Mouse (Mus musculus) lung, postnatal 0 days (tissue): ENCODE data around the gene Paqr7. TPM values are rescaled to one million over a fixed set of nuclear protein-coding genes. Genes with fewer than 3 reads are reported as not detected.
A peak's percentile ranks its signal among the peaks of the same experiment; 100 is the strongest.
"Not testable (repeated sequence)": the region's sequence is repeated elsewhere in the genome, so short reads cannot be mapped to it uniquely, and the experiment has no call there.

Experiments
- ATAC-seq: fragments of 200-750 bp; cut with Nextera tagmentation; 2 replicates; pipeline ENCODE4 v1.8.0; 2017; ENCODE audit warnings: moderate library complexity
- DNase-seq: peaks from one replicate; pipeline ENCODE4 v3.0.0-alpha.2; 2016; ENCODE audit warnings: low spot score
- H3K27ac ChIP-seq: fragments of 300-500 bp; sonication (generic); 2 replicates; pipeline ENCODE4 v1.5.1; 2014; ENCODE audit warnings: antibody characterized with exemption, mild to moderate bottlenecking, low read length, mixed read lengths
- H3K27me3 ChIP-seq: fragments of 300-500 bp; sonication (generic); replicated peaks from 2 replicates; pipeline ENCODE4 v1.6.1; 2014; ENCODE audit warnings: low read length, mixed read lengths; ENCODE audit not compliant: insufficient read depth
- H3K36me3 ChIP-seq: fragments of 300-500 bp; sonication (generic); 2 replicates; pipeline ENCODE4 v1.6.1; 2014; ENCODE audit warnings: low read length, mixed read lengths; ENCODE audit not compliant: insufficient read depth
- H3K4me1 ChIP-seq: fragments of 300-500 bp; sonication (generic); 2 replicates; pipeline ENCODE4 v1.6.1; 2014; ENCODE audit warnings: antibody characterized with exemption, low read depth, low read length, mixed read lengths; ENCODE audit not compliant: insufficient read depth
- H3K4me2 ChIP-seq: fragments of 300-500 bp; sonication (generic); replicated peaks from 2 replicates; pipeline ENCODE4 v1.6.1; 2014; ENCODE audit warnings: low read depth, mild to moderate bottlenecking, low read length, moderate library complexity, mixed read lengths
- H3K4me3 ChIP-seq: fragments of 300-500 bp; sonication (generic); 2 replicates; pipeline ENCODE4 v1.5.1; 2014; ENCODE audit warnings: low read depth, low read length
- H3K9ac ChIP-seq: fragments of 300-500 bp; sonication (generic); replicated peaks from 2 replicates; pipeline ENCODE4 v1.6.1; 2014; ENCODE audit warnings: low read depth, mild to moderate bottlenecking
- H3K9me3 ChIP-seq: fragments of 300-500 bp; sonication (generic); 2 replicates; pipeline ENCODE4 v1.6.1; 2016; ENCODE audit warnings: low read length, mixed read lengths
- CTCF ChIP-seq: IDR thresholded peaks from 2 replicates; pipeline ENCODE4 v1.5.1; 2016; ENCODE audit warnings: antibody characterized with exemption, mild to moderate bottlenecking
- EP300 ChIP-seq: IDR thresholded peaks from 2 replicates; pipeline ENCODE4 v1.6.1; 2016; ENCODE audit warnings: antibody characterized with exemption, mild to moderate bottlenecking, control low read depth
- WGBS: fragments of 180-500 bp; shearing (Covaris S2); extraction: QIAGEN DNeasy Blood & Tissue Kit; methylation state at CpG from one replicate; pipeline ENCODE4 v1.1.7; 2014; 5-methylcytosine and 5-hydroxymethylcytosine counted together
- polyA plus RNA-seq: library from polyadenylated mRNA; unstranded; fragments of >200 nt; fragmentation: Nextera tagmentation; extraction: Ambion mirVana; gene quantifications from 2 replicates; pipeline ENCODE4 v1.2.1, GENCODE M21; 2015

The Paqr7 gene
- polyA plus RNA-seq, 1 experiment from 2014 or later, result 27.5 TPM

DNA sequence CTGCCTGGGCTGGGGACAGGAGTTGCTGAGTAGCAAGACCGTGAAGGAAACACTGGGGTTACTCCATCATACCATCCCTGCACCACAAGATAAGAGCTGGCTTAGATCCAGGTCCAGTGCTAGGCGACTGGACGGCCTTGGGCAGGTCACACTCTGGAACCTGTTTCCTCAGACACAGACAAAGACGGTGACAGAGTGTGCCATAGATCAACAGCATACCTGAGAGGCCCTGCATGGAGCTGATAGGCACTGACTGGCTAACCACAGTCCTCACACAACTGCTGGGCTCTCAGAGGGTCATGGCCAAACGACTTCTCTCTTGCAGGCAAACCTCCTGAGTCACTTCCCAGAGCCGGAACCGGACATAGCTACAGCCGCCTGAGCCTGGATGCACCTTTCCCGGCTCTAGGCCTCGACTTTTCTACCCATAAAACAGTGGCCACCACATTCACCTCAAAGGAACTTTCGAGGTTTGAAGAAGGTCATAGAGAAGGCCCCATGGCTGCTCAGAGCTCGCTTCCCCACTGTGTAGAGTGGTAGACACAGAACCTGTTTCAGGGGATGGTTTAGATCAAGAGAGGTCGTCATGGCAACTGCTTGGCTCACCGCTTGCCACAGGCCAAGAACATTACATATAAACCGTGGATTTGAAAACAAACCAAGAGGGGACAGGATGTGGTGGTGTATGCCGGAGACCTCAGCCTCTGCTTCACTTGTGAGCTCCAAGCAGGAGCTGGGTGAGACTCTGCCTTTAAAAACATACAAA is 1.5 kb upstream of the Paqr7 start:
- H3K9me3 ChIP-seq, result no peaks in the 10 kb centered on the region
- H3K9ac ChIP-seq, result no peak overlapping the region
- H3K4me3 ChIP-seq, result no peak overlapping the region
- peaks cover 17% of the 10 kb centered on the region; the same call in 1 of the 2 replicates for H3K4me1 ChIP-seq
- no peaks in the 10 kb centered on the region for H3K36me3 ChIP-seq
- TF ChIP-seq EP300 (no peak), CTCF (no peak)
- DNase-seq (peak; percentile 70), ATAC-seq (peak; percentile 41)
- peak overlapping the region; percentile 85 for H3K27ac ChIP-seq
- H3K4me2 ChIP-seq, result no peak overlapping the region
- H3K27me3 ChIP-seq, result no peaks in the 10 kb centered on the region
- WGBS, result 38% methylated on average over 16 of the region's 16 CpGs

DNA sequence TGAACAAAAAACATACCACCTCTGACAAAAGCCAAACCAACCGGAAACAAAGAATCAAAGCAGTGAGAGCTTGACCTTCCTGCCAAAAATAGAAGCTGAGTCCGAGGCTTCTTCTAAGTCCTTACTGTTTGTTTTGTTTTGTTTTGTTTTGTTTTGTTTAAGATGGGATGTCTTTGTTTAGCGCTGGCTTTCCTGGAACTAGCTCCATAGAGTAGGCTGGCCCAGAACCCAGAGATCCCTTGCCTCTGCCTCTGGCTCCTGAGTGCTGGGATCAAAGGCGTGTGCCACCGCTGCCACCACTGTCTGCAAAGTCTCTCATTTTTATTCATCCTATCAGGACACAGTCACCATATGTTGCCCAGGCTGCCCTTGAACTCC is 962 bp upstream of the Paqr7 start:
- 42% methylated on average over 5 of the region's 5 CpGs for WGBS
- ATAC-seq, result peak; percentile 23
- no peak overlapping the region for H3K9ac ChIP-seq
- peak; percentile 56 for DNase-seq
- peak overlapping the region; percentile 85 for H3K27ac ChIP-seq
- H3K4me3 ChIP-seq, result no peak overlapping the region
- peaks cover 17% of the 10 kb centered on the region; the same call in 1 of the 2 replicates for H3K4me1 ChIP-seq
- no peaks in the 10 kb centered on the region for H3K36me3 ChIP-seq
- H3K4me2 ChIP-seq, result no peak overlapping the region
- no peaks in the 10 kb centered on the region for H3K27me3 ChIP-seq
- peak; percentile 69 for TF ChIP-seq EP300
- no peak for TF ChIP-seq CTCF
- H3K9me3 ChIP-seq, result no peaks in the 10 kb centered on the region

DNA sequence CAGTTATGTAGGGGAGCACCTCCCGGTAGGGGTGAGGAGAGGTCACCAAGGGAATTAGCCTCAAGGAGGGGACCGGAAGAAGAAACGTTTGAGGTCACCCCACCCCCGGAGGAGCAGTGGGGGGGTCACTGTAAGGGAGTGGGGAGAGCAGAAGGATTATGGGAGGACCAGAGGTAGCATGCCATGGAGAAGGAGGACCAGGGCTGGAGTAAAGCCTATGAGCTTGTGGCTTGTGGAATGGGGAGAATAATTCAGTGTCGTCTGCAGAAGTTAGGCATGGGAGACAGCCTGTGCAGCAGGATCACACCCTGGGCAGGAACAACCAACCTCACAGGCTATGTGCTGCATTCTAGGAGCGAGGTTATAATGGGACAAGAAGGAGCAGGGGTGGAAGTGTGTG is 726 bp downstream of the Paqr7 start:
- H3K27ac ChIP-seq, result peak overlapping the region; percentile 85
- peak overlapping the region; percentile 55 for H3K4me3 ChIP-seq
- no peaks in the 10 kb centered on the region for H3K36me3 ChIP-seq
- peaks cover 17% of the 10 kb centered on the region; the same call in 1 of the 2 replicates for H3K4me1 ChIP-seq
- H3K9ac ChIP-seq, result peak overlapping the region; percentile 48
- ATAC-seq (no peak; the same call in 1 of the 2 replicates), DNase-seq (peak; percentile 52)
- no peaks in the 10 kb centered on the region for H3K9me3 ChIP-seq
- H3K4me2 ChIP-seq, result peak overlapping the region; percentile 94
- 7% methylated on average over 6 of the region's 6 CpGs for WGBS
- H3K27me3 ChIP-seq, result no peaks in the 10 kb centered on the region
- TF ChIP-seq CTCF (no peak), EP300 (no peak)

DNA sequence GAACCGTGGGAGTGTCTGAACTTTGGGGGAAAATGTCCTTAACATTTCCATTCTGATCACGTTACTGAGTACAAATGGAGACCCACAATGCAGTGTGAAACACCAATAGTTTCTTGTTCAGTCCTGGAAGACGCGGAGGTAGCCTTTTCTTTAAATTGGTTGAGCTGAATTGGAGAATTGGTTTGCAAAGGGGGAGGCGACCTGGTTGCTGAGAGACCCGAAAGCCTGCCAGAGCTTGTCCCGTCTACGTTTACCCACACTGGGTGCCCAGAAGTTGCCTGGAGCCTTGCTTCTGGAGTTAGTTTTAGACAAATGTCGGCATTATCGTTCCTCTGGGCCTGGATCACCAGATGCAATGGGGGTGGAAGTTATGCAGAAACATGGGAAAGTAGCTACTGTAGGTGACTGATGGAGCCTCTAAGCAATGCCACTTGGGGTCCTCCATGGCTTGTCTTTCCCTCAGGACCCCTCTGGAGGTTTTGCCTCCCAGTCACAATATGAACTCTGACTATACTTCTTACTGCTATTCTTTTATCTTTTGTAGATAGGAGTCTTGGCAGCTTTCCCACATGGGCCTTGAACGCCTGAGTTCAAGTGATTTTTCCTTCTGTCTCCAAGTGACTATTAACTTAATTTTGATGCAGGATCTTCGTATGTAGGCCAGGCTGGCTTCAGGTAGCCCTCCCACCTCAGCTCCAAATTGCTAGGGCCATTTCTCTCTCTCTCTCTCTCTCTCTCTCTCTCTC is 1.7 kb downstream of the Paqr7 start:
- ATAC-seq (no peak), DNase-seq (no peak)
- H3K9ac ChIP-seq, result no peak overlapping the region
- TF ChIP-seq CTCF, result no peak
- no peaks in the 10 kb centered on the region for H3K27me3 ChIP-seq
- H3K4me2 ChIP-seq, result peak overlapping the region; percentile 94
- 62% methylated on average over 12 of the region's 12 CpGs for WGBS
- no peaks in the 10 kb centered on the region for H3K9me3 ChIP-seq
- no peak overlapping the region for H3K4me3 ChIP-seq
- no peaks in the 10 kb centered on the region for H3K36me3 ChIP-seq
- peaks cover 17% of the 10 kb centered on the region; the same call in 1 of the 2 replicates for H3K4me1 ChIP-seq
- H3K27ac ChIP-seq, result 0 out of 2 replicates have a peak overlapping the region, but pooled peaks have one; percentile 85

DNA sequence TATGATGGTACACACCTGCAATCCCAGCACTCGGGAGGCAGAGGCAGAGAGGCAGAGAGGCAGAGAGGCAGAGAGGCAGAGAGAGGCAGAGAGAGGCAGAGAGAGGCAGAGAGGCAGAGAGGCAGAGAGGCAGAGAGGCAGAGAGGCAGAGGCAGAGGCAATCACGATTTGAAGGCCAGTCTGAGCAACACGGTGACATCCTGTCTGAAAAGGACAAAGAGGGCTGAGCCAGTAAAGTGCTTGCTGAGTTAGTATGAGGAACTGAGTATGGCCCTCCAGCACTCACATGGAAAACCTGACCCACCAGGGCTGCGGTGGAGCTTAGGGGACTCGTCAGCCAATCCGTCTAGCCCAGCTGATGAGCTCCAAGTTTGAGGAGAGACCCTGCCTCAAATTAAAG is 2.5 kb downstream of the Paqr7 start:
- H3K9me3 ChIP-seq, result not testable (repeated sequence)

DNA sequence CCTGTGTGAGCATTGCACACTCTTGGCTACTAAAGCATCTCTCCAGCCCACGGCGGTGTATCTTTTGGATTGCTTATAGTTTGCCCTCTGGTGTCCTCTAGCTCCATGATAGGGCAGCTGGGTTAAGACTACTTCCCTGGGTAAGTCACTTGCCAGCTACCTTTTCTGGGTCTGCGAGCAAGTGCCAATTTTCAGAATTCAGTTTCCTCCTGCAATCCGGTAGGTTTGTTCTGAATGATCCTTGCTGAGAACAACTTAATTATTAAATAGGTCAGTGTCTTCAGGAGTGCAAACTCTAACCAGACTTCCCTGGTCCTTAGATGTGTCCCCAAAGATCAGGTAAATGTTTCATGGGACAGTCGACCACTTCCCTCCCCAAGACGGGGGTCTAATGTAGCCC is 4.6 kb downstream of the Paqr7 start:
- H3K36me3 ChIP-seq, result no peaks in the 10 kb centered on the region
- no peak overlapping the region for H3K4me3 ChIP-seq
- no peak overlapping the region for H3K9ac ChIP-seq
- peaks cover 3% of the 10 kb centered on the region; the same call in 1 of the 2 replicates for H3K4me1 ChIP-seq
- H3K4me2 ChIP-seq, result no peak overlapping the region
- ATAC-seq (no peak), DNase-seq (no peak)
- no peaks in the 10 kb centered on the region for H3K9me3 ChIP-seq
- H3K27ac ChIP-seq, result no peak overlapping the region
- H3K27me3 ChIP-seq, result no peaks in the 10 kb centered on the region
- TF ChIP-seq EP300, result no peak
- TF ChIP-seq CTCF, result no peak
- 89% methylated on average over 6 of the region's 6 CpGs for WGBS

More for the DNA sequence above, 2.5 kb downstream of the Paqr7 start:
- H3K9ac ChIP-seq, H3K27ac ChIP-seq, ATAC-seq, H3K4me3 ChIP-seq, DNase-seq, H3K27me3 ChIP-seq, H3K4me2 ChIP-seq, H3K36me3 ChIP-seq: not testable (repeated sequence)
- H3K4me1 ChIP-seq, result peaks cover 17% of the 10 kb centered on the region; the same call in 1 of the 2 replicates
- 72% methylated on average over 6 of the region's 6 CpGs for WGBS
